Mouse (Mus musculus): Measurements from ENCODE around the gene Armc8.

DNA sequence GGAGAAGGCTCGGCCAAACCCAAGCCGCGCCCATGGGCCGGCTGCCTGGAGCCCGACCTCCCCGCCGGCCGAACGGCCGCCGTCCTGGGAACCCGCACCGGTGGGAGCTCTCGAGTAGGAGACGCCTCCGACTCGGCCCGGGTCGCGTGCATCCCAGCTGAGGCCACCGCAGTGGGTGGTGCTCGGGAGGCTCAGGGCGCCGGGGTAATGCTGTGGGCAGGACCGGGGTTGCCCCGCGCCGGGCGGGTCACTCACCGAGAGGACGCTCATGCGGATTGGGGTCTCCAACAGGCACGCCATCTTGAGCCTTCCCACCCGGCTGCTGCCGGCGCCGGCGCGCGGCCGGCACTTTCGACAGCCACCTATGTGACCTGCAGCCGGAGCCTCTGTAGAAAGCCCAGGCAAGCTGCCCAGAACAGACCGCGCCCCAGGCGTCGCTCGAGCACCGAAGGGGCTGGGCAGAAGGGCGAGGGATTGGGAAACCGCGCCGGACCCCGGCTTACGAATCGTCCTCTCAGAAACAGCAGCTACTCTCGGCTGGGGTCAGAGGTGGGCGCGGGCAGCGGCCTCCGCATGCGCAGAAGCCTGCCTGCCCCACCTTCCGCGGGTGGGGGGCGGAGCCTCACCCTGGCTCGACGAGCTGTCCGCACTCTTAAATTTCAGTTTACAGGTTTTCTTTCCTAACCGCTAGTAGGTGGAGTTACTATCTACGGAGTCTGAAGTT lies at the start of gene Armc8:
- TF ChIP-seq CTCF (IDR thresholded peaks at IDR 0.05; ENCODE audit: borderline replicate concordance, insufficient read depth, low read depth, low read length) (no peak), POLR2A (IDR thresholded peaks at IDR 0.05; ENCODE audit: borderline replicate concordance, insufficient read depth, low read length) (peak; percentile 81; the same call in 1 of the 2 replicates)
